Mouse (Mus musculus) small intestine, adult 2 months (tissue): ENCODE data around the gene Aldh3b1.

Experiments
- CTCF ChIP-seq: fragments of 200-500 bp; IDR thresholded peaks from 2 replicates; pipeline ENCODE4 v1.5.1; 2012; ENCODE audit warnings: low read depth, mild to moderate bottlenecking, control low read depth, inconsistent platforms, low read length, moderate library complexity, mixed read lengths; ENCODE audit not compliant: insufficient replicate concordance, insufficient read length; ENCODE audit errors: extremely low read depth
- POLR2A ChIP-seq: fragments of 200-500 bp; IDR thresholded peaks from 2 replicates; pipeline ENCODE4 v1.6.1; 2012; ENCODE audit warnings: low read depth, mild to moderate bottlenecking, control low read depth, inconsistent platforms, low read length, moderate library complexity

GRCm38 (mm10) chr19:3942986-3943735 lies 13.6 kb upstream of the Aldh3b1 start:
- TF ChIP-seq POLR2A (peak; percentile 16; the same call in 1 of the 2 replicates), CTCF (no peak)
